Mouse (Mus musculus) T-cell, adult 2 months (primary cell): ENCODE data around the gene Tex46.
A peak's percentile ranks its signal among the peaks of the same experiment; 100 is the strongest.

Source experiments
- DNase-seq: peaks from one replicate; pipeline ENCODE4 v3.0.0; 2022; ENCODE audit warnings: low spot score

The Tex46 gene

DNA sequence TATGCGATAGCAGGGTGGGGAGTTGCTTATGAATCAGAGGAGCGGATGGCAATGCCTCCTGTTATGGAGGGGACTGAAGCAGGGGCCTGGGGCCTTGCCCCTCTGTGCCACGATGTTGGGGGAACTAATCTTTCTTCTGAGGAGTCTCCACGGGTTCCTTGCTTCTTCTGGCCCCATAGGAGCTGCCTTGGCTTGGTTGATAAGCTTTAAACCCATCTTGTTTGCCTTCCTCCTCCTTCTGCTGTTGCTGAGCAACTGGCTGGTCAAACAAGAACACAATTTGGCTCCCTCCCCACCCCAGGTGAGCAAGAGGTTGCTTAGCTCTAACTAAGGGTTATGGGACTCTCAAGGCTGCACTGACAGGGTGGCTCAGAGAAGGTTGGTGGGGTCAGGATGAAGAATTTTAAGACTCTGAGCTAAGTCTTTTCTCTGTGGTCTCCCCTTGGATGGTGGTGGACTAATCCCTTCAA, at the start of gene Tex46:
Tex46 (plus strand) TSS at position 51 of the 470 bp plus-strand sequence.
- no peak for DNase-seq

DNA sequence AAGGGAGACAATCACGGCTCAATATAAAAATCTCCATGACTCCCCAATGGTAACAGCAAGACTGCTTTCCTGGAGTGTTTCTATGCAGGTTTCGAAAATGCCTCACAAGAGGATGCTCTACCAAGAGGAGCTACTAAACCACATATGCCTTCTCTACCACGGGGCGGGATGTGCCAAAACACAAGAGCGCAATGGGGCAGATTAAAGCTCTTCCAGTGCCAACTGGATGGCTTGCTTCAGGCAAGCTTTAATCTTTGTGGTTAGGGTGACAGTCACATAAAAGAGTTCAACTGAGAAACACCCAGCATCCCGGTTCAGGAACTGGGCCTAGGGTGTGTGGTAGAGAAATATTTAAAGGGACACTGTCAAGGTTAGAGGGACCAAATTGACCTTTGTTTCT, 47.5 kb upstream of the Tex46 start:
- no peak for DNase-seq

DNA sequence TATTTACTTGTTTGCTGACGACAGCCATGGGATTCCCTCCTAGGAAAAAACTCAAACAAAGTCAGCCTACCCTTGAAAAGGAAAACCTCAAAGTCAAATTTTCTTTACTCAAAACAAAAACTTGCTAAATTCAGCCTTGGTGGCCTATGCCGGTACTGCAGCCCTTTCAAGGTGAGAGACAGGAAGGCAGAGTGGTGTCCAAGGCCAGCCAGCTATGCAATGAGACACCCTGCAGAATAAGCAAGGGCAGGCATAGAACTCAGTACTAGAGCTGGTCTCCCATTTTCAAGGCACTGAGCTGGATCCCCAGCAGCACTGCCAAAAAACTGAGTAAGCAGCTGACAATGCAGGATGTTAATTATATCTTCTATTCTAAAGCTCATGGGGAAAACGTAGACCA, 41.6 kb upstream of the Tex46 start:
- DNase-seq, result no peak

DNA sequence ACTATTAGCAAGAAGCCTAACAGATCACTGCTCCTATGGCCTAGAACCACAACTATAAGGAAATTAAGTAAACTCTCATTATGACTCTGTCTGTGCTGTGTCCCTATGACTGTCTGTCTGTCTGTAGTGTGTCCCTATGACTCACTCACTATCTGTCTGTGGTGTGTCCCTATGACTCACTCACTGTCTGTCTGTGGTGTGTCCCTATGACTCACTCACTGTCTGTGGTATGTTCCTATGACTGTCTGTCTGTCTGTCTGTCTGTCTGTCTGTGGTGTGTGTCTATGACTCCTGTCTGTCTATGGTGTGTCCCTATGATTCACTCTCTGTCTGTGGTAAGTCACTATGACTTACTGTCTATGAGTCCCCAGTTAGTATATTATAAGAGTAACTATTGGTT, 40.2 kb upstream of the Tex46 start:
- no peak for DNase-seq

DNA sequence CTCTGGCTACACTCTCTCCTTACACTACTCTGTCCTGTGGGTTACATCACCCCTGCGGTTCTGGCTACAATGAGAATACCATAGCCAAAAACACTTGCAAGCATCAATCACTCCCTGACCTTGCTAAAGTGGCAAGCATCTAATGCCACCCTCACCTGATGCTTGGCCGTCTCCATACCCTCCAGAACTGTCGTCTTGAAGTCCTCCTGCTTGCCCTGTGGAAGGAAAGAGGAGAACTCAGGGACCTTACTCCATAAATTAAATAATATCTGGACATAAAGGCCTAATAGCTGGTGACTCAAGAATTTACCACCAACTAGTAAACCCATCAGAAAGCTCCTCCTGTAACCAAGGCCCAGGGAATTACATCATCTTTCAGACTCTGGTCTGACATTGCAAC, 28.4 kb upstream of the Tex46 start:
- no peak for DNase-seq

DNA sequence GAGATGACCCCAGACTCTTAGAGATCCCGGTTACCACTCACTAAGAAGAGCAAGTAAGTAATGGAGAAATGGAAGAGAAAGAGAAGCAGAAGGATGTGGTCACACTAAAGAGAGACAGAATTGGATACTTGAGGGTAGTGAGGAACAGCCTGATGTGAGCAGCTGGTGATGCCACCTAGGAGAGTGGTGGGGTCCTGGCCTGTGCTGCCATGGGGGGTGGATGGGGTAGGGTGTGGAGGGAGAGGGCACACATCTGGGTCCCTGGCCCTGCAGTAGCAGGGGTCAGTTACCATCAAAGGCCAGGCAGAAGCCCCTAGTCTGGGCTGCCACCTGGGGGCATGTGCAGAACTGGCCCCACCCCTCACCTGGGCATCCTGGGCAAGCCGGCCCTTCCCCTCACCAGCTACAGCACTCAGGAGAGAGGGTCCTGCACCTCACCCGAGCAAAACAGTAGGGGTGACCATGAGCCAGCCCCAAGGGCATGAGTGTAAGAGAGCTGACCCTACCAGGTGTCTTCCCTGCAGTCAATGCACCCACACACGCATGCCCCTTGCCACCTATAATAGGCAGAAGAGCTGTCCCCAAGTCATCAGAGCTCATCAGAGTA, 22.9 kb upstream of the Tex46 start:
- DNase-seq, result no peak

DNA sequence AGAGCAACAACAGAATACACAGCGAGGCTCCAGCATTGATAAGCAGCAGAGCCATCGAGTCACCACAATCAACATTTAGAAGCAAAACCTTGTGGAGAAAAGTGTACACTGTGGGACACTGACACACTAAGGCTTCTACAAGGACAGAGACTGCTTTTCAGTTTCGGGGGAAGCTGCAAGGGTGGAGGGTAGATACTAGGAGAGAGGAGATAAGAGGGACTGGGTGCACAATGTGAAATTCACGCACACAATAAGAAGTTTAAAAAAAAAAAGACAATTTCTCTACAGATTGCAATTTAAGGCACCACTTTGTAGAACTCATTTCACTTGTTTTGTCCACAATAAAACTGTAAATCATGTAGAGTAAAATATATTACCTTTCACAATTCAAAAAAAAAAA, 22.2 kb upstream of the Tex46 start:
- DNase-seq, result no peak

DNA sequence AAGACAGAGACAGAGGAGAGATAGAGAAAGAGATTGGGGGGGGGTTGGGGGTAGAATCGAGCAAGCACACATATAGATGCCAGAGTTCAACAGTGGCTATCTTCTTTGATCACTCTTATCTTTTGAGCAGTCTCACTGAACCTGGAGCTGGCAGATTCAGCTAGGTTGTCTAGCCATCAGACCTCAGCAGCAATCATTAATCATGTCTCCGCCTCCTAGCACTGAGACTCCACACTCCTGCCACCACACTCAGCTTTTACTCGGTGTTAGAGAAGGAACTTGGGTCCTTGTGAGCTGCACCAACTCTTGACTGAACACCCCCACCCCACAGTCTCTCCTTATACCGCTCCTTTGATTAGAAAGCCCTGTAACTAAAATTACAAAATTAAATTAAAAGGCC, 18.1 kb upstream of the Tex46 start:
- DNase-seq, result no peak

DNA sequence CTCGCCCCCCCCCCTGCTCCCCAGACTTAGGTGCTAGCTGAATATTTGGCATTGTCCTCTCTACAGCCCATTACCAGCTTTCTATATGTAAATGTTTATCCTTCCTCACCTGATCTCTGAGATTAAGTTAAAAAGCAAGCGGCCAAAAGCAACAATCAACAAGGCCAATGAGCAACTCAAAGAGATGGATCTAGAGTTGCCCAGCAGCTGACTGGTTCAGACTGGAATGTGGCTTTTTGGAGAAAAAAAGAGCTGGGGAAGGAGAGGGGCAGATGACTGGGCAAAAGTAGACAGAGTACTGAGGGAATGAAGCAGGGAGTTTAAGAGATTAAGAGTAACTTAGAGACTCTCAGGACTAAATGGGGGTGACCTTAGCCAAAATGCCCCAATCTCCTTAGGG, 16.2 kb upstream of the Tex46 start:
- DNase-seq, result no peak

DNA sequence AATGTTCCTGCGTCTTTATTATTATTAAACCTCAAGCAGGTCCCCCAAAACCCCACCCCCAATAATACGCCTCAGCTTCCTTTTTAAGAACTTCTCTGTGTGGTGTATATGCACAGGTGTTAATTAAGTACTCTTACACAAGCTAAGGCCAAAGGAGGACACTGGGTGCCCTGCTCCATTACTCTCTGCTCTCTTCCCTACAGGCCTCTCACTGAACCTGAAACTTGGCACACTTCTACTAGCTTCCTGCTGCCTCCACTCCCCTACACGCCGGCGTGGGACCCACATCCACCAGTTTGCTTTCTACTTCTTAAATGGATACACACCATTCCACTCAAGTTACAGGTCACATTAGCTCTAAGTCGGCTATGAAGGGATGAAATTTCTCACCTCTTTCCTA, 15.0 kb upstream of the Tex46 start:
- no peak for DNase-seq

DNA sequence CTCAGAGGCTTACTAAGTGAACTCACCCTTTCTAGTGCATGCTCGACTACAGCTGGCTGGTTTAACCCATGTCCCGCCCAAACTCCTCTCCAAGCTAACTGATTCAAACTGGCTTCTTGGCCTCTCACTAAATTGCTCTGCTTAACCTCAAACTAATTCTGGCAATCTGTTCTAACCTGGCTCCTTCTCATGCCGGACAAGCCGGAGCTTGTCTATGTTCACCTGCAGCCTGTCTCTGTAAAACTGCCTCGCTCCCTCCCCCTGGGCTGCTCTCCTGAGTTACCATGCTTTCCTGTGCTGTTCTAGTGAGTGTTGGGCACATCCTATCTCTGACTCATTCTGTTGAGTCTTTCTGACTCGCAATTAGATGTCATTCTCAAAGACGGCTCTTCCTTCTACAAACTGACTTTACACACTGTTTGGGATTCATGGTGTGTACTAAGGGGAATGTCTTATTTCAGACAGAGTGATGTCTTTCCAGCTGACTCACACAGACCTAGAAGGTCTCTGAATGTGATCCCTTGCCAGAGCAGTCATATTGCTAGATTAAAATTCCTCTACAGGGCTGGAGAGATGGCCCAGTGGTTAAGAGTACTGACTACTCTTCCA, 11.9 kb upstream of the Tex46 start:
- DNase-seq, result no peak

DNA sequence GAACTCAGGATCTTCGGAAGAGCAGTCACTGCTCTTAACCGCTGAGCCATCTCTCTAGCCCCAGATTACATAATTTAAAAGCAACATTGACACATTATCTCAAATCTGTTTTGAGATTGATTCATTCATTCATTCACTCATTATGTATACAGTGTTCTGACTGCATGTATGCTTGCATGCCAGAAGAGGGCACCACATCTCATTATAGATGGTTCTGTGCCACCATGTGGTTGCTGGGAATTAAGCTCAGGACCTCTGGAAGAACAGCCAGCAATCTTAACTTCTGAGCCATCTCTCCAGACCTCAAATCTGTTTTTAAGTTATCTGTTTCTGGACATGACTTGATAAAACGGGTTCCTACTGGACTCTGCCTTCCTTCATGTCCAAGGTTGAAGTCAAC, 10.4 kb upstream of the Tex46 start:
- DNase-seq, result no peak

DNA sequence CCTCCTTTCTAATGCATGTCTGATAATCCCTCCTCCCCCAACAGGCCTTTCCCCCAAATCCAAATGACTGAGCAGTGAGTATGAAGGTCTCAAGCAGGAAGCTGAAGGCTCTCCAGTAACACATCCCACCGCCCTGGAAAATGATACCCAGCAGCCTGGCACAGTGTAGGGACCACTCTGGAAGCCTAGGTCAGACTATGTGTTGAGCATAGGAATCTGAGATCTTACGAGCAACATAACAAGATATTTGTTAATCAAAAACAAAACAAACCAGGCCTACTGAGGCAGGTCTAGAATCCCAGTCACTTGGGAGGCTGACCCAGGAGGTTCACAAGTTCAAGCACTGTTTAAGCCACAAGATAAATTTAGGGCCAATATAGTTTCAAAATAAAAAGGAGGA, 9.7 kb upstream of the Tex46 start:
- no peak for DNase-seq

DNA sequence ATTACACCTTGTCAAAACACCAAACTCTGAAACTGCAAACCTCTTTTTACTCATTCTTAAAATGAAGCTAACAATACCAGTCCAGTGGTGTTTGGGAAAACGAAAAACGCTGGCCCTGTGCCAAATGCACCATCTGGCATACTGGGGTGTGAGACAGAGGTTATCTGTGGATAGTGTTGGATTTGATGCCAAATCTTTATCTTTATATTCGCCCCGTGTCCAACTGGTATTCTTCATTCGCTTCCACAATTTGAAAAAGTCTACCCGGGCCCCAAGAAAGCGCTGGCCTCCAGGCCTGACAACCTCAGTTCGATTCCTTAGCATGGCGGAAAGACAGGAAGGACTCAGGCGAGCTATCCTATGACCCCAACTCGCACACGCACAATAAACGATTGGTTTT, 8.8 kb upstream of the Tex46 start:
- DNase-seq, result peak; percentile 10

DNA sequence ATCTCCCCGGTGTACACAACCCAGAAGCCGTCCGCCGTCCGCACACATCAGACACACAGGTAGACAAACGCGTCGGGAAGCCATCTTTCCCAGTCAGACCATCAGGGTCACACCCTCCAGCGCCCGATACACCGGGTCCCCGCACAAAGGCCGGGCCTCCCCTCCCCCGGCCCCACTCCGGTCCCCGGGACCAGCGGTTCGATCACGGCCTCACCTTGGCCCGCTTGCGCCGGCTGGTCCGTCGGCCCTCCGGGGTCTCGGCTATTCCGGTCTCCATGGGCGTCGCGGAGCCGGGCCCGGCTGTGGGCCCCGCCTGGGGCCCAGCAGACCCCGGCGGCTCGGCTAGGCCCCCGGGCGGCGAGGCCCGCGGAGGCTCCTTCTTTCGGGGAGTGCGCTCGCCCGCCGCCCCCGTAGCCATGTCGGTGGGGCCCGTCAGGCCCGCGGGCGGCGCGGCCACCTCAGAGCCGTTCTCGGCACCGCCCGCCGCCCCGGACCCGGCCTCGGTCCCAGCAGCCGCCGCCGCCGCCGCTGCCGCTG, 8.2 kb upstream of the Tex46 start:
- DNase-seq, result peak; percentile 46

DNA sequence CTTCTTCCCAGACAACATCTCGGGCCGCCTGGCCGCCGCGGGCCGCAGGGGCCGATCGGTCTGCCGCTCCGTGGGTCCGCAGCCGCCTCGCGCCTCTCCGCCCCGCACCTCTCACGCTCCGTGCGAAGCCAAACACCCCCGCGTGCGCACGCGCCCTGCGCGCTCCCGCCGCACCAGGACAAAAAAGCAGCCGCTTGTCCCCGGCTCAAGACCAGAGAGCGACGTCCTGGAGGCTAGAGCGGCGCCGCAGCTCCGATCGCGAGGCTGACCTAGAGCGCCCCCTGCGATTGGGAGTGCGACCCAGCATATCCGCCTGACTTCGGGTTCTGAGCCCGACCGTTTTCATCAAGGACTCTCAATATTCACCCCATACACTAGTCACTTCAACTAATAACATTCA, 7.7 kb upstream of the Tex46 start, which contains the start of gene Kdm1a:
Kdm1a (minus strand) TSS at position 156 of the 400 bp plus-strand sequence.
- DNase-seq, result peak; percentile 94

DNA sequence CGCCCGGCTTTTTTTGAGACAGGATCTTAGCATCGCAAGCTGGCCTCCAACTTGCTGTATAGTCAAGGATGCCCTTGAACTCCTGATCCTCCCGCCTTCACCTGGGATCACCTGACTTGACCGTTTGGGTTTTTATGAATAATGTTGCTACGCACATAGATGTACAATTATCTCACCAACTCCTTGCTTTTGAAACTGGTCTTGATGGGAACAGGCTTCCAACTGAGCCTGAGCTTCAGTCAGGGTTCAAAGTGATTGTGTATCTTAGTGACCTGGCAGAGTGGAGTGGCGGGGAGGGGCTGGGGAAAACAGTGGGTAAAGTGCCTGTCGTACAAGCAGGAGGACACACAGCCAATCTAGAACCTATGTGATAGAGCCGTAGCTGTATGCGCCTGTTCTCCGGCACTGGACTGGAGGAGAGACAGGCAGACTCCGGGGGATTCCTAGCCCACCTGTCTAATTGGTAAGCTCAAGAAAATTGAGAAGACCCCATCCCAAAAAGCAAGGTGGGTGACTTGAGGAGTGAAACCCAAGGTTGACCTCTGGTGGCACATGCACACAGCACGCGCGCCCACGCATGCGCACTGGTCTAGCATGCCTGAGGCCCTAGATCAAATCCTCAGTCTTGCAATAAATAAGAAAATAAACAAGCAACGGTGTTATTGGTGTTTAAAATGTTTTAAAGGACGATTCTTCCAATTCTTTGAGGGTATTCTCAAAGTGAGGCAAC, 4.3 kb upstream of the Tex46 start:
- DNase-seq, result no peak

DNA sequence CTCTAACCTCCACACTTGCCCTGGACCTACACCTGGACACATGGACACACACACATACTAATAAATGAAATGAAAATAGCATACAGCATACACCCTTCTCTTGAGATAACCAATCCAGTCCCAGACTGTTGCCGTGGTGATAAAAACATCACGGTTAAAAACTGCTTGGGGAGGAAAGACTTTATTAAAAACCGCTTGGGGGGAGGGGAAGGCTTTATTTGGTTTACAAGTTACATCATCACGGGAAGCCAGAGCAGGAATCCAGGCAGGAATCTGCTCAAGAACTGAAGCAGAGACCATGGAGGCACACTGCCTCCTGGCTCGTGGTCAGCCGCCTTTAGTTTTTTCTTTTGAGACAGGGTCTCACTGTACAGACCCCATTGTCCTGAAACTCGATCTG, 3.4 kb downstream of the Tex46 start:
- no peak for DNase-seq

DNA sequence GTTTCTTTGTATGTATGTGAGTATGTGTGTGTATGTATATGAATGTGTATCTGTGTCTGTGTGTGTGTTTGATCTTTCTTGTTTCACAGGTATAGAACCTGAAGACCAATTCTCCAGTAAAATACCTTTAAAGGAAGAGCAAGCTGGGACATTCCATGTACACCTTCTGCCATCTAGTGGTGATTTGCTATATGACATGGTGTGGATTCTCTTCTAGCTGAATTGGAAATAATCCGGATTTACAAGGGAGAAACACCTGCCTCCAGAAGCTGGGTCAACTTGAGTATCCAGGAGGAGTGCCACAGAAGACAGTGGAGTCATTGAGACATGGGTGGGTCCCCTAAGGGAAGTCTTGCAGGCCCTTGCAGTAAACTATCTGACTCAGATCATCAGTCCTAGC, 11.1 kb downstream of the Tex46 start:
- DNase-seq, result peak; percentile 35

DNA sequence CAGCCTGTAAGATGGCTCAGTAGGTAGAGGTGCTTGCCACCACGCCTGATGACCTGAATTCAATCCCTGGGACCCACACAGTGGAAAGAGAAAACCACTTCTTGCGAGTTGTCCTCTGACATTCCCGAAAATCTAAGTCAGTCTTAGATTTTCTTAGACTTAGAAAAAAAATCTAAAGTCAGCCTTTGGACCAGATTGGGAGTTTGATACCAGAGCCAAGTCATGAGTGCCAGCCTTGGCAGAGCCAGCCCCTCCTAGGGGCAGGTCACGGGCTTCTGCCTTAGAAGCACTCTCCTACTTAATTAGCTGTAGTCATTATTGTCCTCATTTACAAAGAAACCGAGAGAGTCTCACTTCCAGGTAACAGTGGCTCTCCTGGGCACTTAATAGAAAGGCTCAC, 11.7 kb downstream of the Tex46 start:
- no peak for DNase-seq

DNA sequence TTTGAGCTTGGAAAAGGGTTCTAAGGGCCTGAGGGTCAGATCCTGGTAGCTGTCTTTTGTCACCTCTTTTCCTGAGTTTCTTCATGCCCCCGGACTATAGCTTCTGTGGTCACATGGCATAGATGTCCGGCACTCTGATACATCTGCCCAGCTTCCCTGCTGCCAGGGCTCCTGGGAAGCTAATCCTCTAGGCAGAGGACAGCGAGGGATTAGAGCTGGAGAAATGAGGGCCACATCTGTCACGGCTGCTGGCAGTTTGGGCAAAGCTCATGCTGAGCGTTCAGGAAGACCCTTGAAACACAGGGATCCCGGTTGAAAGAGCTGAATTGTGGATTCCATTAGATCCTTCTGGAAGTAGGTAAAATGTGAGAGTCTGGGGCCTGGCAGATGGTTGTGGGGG, 12.2 kb downstream of the Tex46 start, which contains the start of gene Lactbl1:
Lactbl1 (plus strand) TSS at position 234 of the 400 bp plus-strand sequence.
- no peak for DNase-seq

DNA sequence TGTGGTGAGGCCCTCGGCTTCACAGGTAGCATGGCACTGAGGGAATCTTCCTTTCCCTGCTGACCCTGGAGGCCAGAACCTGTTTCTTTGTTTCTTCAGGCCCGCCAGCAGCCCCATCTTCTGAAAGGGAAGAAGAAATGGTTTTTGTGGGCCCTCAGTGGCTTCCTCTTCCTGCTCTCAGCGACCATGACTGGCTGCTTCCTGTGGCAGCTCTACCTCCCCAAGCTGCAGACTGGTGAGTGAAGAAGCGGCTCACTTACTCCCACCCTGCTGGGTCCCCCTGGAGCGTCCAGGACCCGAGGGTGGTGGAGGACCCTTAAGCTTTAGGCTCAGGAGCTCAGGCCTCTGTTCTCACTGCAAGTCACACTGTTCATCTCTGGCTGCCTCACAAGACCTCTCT, 16.4 kb downstream of the Tex46 start:
- peak; percentile 31 for DNase-seq
